Mouse (Mus musculus) neural tube, embryonic 14.5 days (tissue): Measurements from ENCODE around the gene Gm44579. TPM values are rescaled to one million over a fixed set of nuclear protein-coding genes. Genes with fewer than 3 reads are reported as not detected.

ENCODE experiments used
- ATAC-seq: fragments of 200-750 bp; cut with Nextera tagmentation; 2 replicates; pipeline ENCODE4 v1.8.0; 2017; ENCODE audit warnings: low read depth, mild to moderate bottlenecking, moderate TSS enrichment, moderate library complexity
- H3K27ac ChIP-seq: fragments of 300-500 bp; sonication (generic); 2 replicates; pipeline ENCODE4 v1.5.1; 2014; ENCODE audit warnings: low read depth, mild to moderate bottlenecking, control low read depth, low read length, moderate library complexity, mixed read lengths
- H3K27me3 ChIP-seq: fragments of 300-500 bp; sonication (generic); 2 replicates; pipeline ENCODE4 v1.6.1; 2014; ENCODE audit warnings: low read length; ENCODE audit not compliant: control insufficient read depth, insufficient read depth
- H3K36me3 ChIP-seq: fragments of 300-500 bp; sonication (generic); 2 replicates; pipeline ENCODE4 v1.6.1; 2014; ENCODE audit warnings: low read length, mixed read lengths; ENCODE audit not compliant: control insufficient read depth, insufficient read depth
- H3K4me1 ChIP-seq: fragments of 300-500 bp; sonication (generic); 2 replicates; pipeline ENCODE4 v1.6.1; 2014; ENCODE audit warnings: low read length; ENCODE audit not compliant: control insufficient read depth, insufficient read depth
- H3K4me2 ChIP-seq: fragments of 300-500 bp; sonication (generic); 2 replicates; pipeline ENCODE4 v1.6.1; 2014; ENCODE audit warnings: mild to moderate bottlenecking, low read depth, low read length, control low read depth
- H3K4me3 ChIP-seq: fragments of 300-500 bp; sonication (generic); 2 replicates; pipeline ENCODE4 v1.5.1; 2014; ENCODE audit warnings: low read depth, low read length, control low read depth, mixed read lengths
- H3K9ac ChIP-seq: fragments of 300-500 bp; sonication (generic); replicated peaks from 2 replicates; pipeline ENCODE4 v1.6.1; 2014; ENCODE audit warnings: low read depth, mild to moderate bottlenecking, control low read depth, low read length, mixed read lengths
- H3K9me3 ChIP-seq: fragments of 300-500 bp; sonication (generic); 2 replicates; pipeline ENCODE4 v1.6.1; 2016; ENCODE audit warnings: low read length; ENCODE audit not compliant: control insufficient read depth
- WGBS: fragments of 180-500 bp; shearing (Covaris S2); extraction: QIAGEN DNeasy Blood & Tissue Kit; methylation state at CpG from one replicate; pipeline ENCODE4 v1.1.7; 2014; 5-methylcytosine and 5-hydroxymethylcytosine counted together
- polyA plus RNA-seq: library from polyadenylated mRNA; unstranded; fragments of >200 nt; fragmentation: Nextera tagmentation; extraction: Ambion mirVana; gene quantifications from 2 replicates; pipeline ENCODE4 v1.2.1, GENCODE M21; 2014

Gene Gm44579
- polyA plus RNA-seq, result not detected in 2 replicates

DNA sequence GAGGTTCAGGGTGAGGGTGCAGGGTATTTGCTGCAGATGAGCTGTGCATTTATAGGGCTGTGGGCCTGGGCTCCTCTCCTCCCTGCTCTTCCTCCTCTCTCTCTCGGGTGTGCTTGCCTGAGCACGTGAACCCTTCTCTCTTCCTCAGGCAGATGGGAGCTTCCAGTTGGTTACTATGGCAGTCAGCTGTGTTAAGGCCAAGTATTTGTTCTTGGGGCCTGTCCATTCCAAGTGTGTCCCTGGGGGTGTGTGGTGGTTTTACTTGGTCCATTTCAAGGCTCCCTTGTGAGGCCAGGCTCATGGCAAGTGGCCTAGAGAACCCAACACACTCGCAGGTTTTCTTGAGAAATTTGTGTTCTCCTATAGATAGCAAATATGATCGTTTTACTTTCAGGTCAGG, at the start of gene Gm44579, which contains the start of gene Olfr287:
Gene Gm44579 (minus strand): TSS at position 101 of the 400 bp plus-strand sequence.
Gene Olfr287 (minus strand): TSS at position 180 of the 400 bp plus-strand sequence.
- Histone ChIP-seq H3K4me2 (no peak within 1 kb of the TSS), H3K27ac (no peak within 1 kb of the TSS), H3K36me3 (no peaks in the 10 kb centered on the region), H3K27me3 (no peaks in the 10 kb centered on the region), H3K9me3 (no peaks in the 10 kb centered on the region), H3K4me3 (no peak within 1 kb of the TSS), H3K4me1 (no peaks in the 10 kb centered on the region), H3K9ac (no peak within 1 kb of the TSS)
- 77% methylated on average over 4 of the region's 4 CpGs for WGBS
- ATAC-seq, result no peak

DNA sequence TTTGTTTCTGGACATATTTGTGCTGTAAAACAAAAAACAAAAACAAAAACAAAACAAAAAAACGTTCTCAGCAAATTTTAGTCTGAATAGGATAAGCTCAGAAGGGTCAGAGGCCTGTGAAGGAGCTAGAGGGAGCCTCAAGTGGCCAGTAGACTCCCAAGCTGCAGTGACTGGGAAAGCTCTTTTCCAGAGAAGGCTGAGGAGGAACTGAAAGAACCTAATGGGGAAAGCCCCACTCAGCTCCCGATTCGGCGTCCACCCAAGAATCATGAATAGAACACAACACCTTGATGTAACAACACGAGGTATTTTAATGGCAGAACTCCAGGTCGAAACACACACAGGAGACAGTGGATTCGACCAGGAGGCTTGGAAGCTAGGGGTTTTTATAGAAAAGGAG, 37.0 kb upstream of the Gm44579 start:
- H3K4me2 ChIP-seq, result no peak overlapping the region
- no peak for ATAC-seq
- no peaks in the 10 kb centered on the region for H3K36me3 ChIP-seq
- no peaks in the 10 kb centered on the region for H3K4me1 ChIP-seq
- H3K9ac ChIP-seq, result no peak overlapping the region
- no peaks in the 10 kb centered on the region for H3K9me3 ChIP-seq
- no peaks in the 10 kb centered on the region for H3K27me3 ChIP-seq
- no peak overlapping the region for H3K27ac ChIP-seq
- WGBS, result 84% methylated on average over 7 of the region's 7 CpGs
- H3K4me3 ChIP-seq, result no peak overlapping the region

DNA sequence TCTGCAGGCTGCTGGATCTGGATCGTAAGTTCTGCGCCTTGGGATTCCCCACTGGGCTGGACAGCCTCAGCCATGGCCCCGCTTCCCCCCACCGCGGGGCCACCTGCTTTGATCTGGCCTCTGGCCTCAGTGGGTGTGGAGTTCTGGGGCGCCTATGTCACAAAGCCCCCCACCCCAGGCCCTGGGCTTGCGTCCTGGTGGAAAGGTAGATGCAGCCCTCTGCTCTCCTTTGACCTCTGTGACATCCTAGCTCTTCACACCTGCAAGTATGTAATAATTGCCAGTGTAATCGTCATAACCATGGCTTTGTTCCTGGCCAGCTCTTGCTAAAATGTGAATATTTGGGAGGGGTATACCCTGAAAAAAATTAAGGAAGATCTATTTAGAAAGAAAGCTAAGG, 36.4 kb upstream of the Gm44579 start, which contains the start of gene H1fnt:
Gene H1fnt (minus strand): TSS at position 101 of the 400 bp plus-strand sequence.
- H3K4me3 ChIP-seq, result no peak within 1 kb of the TSS
- H3K9me3 ChIP-seq, result no peaks in the 10 kb centered on the region
- no peak within 1 kb of the TSS for H3K4me2 ChIP-seq
- no peaks in the 10 kb centered on the region for H3K36me3 ChIP-seq
- H3K27ac ChIP-seq, result no peak within 1 kb of the TSS
- ATAC-seq, result no peak
- no peaks in the 10 kb centered on the region for H3K27me3 ChIP-seq
- H3K4me1 ChIP-seq, result no peaks in the 10 kb centered on the region
- WGBS, result 84% methylated on average over 8 of the region's 8 CpGs
- no peak within 1 kb of the TSS for H3K9ac ChIP-seq

DNA sequence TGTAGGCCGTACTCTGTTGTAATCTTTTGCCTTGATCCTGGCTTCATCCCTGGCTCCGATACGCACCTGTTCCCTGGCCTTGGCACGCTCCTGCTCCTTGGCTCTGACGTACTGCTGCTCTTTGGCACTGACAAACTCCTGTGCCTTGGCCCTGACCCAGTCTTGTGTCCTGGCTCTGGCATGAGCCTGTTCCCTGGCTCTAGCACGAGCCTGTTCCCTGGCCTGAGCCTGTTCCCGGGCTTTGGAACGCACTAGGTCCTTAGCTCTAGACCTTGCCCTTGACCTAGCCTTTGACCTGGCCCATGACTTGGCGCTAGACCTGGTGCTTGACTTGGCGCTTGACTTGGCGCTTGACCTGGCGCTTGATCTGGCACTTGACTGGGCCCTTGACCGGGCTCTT, 35.5 kb upstream of the Gm44579 start:
- Histone ChIP-seq H3K27ac (no peak overlapping the region), H3K9ac (no peak overlapping the region), H3K36me3 (no peaks in the 10 kb centered on the region), H3K4me2 (no peak overlapping the region), H3K4me3 (no peak overlapping the region), H3K9me3 (no peaks in the 10 kb centered on the region), H3K27me3 (no peaks in the 10 kb centered on the region), H3K4me1 (no peaks in the 10 kb centered on the region)
- no peak for ATAC-seq
- 95% methylated on average over 13 of the region's 13 CpGs for WGBS

DNA sequence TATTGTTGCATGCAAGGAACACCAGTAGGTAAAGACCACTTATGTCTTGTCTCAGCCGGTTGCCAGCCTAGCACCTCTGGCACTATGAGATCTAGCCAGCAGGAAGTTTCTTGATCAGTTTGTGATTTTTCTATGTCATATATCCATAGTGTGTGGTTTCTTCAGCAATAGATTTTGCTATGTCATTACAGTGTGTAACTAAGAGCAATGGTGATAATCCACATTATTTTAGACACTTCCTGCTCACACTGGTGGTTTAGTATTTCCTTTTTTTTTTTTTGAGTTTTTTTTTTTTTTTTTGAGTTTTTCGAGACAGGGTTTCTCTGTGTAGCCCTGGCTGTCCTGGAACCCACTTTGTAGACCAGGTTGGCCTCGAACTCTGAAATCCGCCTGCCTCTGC, 14.7 kb upstream of the Gm44579 start:
- Histone ChIP-seq H3K9ac (no peak overlapping the region), H3K4me3 (no peak overlapping the region), H3K9me3 (no peaks in the 10 kb centered on the region), H3K4me2 (no peak overlapping the region), H3K36me3 (no peaks in the 10 kb centered on the region), H3K4me1 (no peaks in the 10 kb centered on the region), H3K27ac (no peak overlapping the region), H3K27me3 (no peaks in the 10 kb centered on the region)
- 97% methylated on average over 4 of the region's 4 CpGs for WGBS
- ATAC-seq, result no peak

DNA sequence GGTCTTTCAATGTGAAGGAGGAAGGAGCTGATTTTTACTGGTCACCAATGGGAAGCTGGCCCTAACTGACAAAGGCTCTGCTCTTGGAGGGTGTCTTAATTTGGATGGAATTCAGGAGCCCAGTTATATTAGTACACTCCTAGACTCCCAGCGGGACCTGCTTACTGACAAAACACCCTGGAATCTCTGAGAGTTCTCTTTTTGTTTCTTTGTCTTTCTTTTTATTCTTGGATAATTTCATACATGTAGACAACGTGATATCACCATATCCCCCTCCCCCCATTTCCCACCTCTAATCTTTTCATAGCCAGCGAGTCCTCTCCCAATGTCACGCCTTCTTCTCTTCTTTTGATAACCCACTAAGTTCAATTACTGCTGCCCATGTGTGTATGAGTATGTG, 13.6 kb upstream of the Gm44579 start, which contains the start of gene Olfr286:
Gene Olfr286 (minus strand): TSS at position 101 of the 400 bp plus-strand sequence.
- H3K27me3 ChIP-seq, result no peaks in the 10 kb centered on the region
- no peaks in the 10 kb centered on the region for H3K9me3 ChIP-seq
- ATAC-seq, result no peak
- H3K9ac ChIP-seq, result no peak within 1 kb of the TSS
- H3K4me1 ChIP-seq, result no peaks in the 10 kb centered on the region
- H3K36me3 ChIP-seq, result no peaks in the 10 kb centered on the region
- H3K4me3 ChIP-seq, result no peak within 1 kb of the TSS
- H3K4me2 ChIP-seq, result no peak within 1 kb of the TSS
- H3K27ac ChIP-seq, result no peak within 1 kb of the TSS
- 90% methylated on average over 4 of the region's 4 CpGs for WGBS

DNA sequence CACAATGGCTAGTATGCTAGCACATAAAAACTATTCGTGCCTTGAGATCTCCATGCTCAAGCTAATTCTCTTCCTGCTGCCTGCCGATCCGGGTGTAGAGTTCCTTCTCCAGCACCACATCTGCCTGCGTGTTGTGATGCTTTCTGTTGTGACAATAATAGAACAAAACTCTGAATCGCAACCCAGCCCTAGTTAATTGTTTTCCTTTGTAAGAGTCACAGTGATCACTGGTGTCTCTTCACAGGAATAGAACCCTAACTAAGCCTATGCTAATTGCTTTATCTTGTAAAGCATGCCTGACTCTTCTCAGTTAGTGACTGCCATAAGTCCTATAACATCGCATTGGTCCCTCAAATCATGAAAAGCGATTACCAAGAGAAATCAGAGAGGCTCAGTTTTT, 5.3 kb upstream of the Gm44579 start:
- H3K27me3 ChIP-seq, result no peaks in the 10 kb centered on the region
- H3K4me3 ChIP-seq, result no peak overlapping the region
- H3K4me2 ChIP-seq, result no peak overlapping the region
- no peak overlapping the region for H3K27ac ChIP-seq
- no peaks in the 10 kb centered on the region for H3K4me1 ChIP-seq
- H3K36me3 ChIP-seq, result no peaks in the 10 kb centered on the region
- no peak for ATAC-seq
- no peak overlapping the region for H3K9ac ChIP-seq
- no peaks in the 10 kb centered on the region for H3K9me3 ChIP-seq
- WGBS, result 79% methylated on average over 7 of the region's 7 CpGs

DNA sequence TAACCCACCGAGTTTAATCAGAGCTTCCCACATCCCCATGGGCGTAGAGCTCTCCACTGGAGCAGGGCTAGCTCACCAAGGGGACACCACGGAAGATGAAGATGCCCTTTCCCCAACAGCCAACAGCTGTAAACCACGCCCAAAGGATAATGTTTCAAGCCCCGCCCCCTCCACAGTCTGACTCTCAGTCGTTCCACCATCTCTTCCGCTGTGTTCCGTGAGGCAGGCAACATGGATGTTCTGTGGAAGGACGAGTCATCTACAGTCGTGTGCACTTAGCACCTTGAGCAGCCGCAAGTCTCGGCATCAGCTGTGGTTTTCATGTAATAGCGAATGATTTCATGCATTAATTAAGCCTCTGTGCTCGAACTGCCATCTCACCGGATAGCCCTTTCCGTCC, 4.8 kb upstream of the Gm44579 start:
- ATAC-seq, result no peak
- H3K27me3 ChIP-seq, result no peaks in the 10 kb centered on the region
- H3K9ac ChIP-seq, result no peak overlapping the region
- H3K4me1 ChIP-seq, result no peaks in the 10 kb centered on the region
- no peak overlapping the region for H3K27ac ChIP-seq
- no peaks in the 10 kb centered on the region for H3K36me3 ChIP-seq
- no peak overlapping the region for H3K4me3 ChIP-seq
- H3K4me2 ChIP-seq, result no peak overlapping the region
- WGBS, result 40% methylated on average over 16 of the region's 16 CpGs
- H3K9me3 ChIP-seq, result no peaks in the 10 kb centered on the region

DNA sequence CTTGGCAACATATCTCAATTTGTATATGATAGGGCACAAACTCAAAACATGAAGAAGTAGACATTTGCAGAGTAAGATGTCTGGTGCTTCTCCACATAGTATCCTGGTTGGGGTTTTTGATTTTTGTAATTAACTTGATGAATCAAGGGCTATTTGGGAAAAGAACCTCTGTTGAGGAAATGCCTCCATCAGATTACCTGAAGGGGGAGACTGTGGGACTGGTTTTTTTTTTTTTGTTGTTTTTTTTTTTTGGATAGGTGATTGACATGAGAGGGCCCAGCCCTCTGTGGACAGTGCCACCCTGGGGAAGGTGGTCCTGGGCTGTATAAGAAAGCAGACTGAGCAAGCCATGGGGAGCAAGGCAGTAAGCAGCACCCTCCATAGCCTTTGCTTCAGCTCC, 1.6 kb upstream of the Gm44579 start:
- Histone ChIP-seq H3K27ac (no peak overlapping the region), H3K4me2 (no peak overlapping the region), H3K4me1 (no peaks in the 10 kb centered on the region), H3K9ac (no peak overlapping the region), H3K9me3 (no peaks in the 10 kb centered on the region), H3K36me3 (no peaks in the 10 kb centered on the region), H3K27me3 (no peaks in the 10 kb centered on the region), H3K4me3 (no peak overlapping the region)
- no peak for ATAC-seq
